ENCODE assay signal across 13 mouse cellular contexts in the genomic region with DNA sequence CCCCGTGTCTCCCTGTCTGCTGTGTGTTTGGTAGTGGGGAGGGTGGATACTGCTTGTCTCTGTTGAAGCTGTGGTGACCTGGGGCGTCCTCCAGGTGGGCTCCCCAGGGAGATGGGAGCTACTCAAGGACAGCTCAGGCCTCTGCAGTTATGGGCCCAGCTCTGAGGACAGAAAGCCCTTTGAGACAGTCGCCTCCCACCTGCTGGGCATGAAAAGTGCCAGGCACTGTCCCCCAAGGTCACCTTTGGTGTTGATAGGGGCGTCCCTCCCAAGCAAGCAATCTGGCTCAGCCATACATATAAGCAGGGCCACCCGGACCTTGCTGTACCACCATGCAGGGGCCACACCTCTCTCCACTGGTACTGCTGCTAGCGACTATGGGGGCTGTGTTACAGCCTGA. TPM values are rescaled to one million over a fixed set of nuclear protein-coding genes. Genes with fewer than 3 reads are reported as not detected.
DNase-seq lines count a peak whose midpoint lies in the region; ATAC-seq and TF ChIP-seq lines count a peak whose summit lies in the region.
"Had no signal": no experiment of that assay in that cellular context is flagged by ENCODE, and none has a peak within 500 bp of the region (broad histone marks: within the 10 kb centered on the region; RNA-seq: fewer than 3 reads in every experiment).

Gene Amh, plus strand, starts transcription at position 328 of the 400 bp plus-strand sequence.

- no peak for TF ChIP-seq CTCF in layer of hippocampus, adult 2 months (conservative IDR thresholded peaks at IDR 0.05)

- no peak within 1 kb of the TSS for H3K4me3 ChIP-seq in forebrain, embryonic 13.5 days
- H3K4me3 ChIP-seq in forebrain, embryonic 16.5 days (replicated peaks; ENCODE audit: low read length) = no peak within 1 kb of the TSS
- no peak within 1 kb of the TSS for H3K4me3 ChIP-seq in layer of hippocampus, adult 2 months
- no peak within 1 kb of the TSS for H3K4me3 ChIP-seq in embryonic facial prominence, embryonic 12.5 days
- H3K4me3 ChIP-seq in liver, embryonic 13.5 days (replicated peaks) = no peak within 1 kb of the TSS

- 0 out of 2 replicates have a peak within 1 kb of the TSS, but pooled peaks have one; percentile 1 for H3K9ac ChIP-seq in forebrain, embryonic 13.5 days
- no peak within 1 kb of the TSS for H3K9ac ChIP-seq in forebrain, embryonic 16.5 days (replicated peaks; ENCODE audit: low read depth, low read length)
- H3K9ac ChIP-seq in embryonic facial prominence, embryonic 12.5 days = no peak within 1 kb of the TSS
- no peak within 1 kb of the TSS for H3K9ac ChIP-seq in liver, embryonic 13.5 days

- 0 out of 2 replicates have a peak within 1 kb of the TSS, but pooled peaks have one; percentile 80 for H3K4me2 ChIP-seq in forebrain, embryonic 13.5 days
- no peak within 1 kb of the TSS for H3K4me2 ChIP-seq in forebrain, embryonic 16.5 days (ENCODE audit: low read length)
- H3K4me2 ChIP-seq in embryonic facial prominence, embryonic 12.5 days (replicated peaks) = peak within 1 kb of the TSS; percentile 97; the same call in 1 of the 2 replicates
- 0 out of 2 replicates have a peak within 1 kb of the TSS, but pooled peaks have one; percentile 82 for H3K4me2 ChIP-seq in liver, embryonic 13.5 days

- peaks cover 42% of the 10 kb centered on the region for H3K4me1 ChIP-seq in forebrain, embryonic 13.5 days
- H3K4me1 ChIP-seq in forebrain, embryonic 16.5 days (replicated peaks; ENCODE audit: control insufficient read depth, insufficient read depth, low read length) = peaks cover 32% of the 10 kb centered on the region
- H3K4me1 ChIP-seq in embryonic facial prominence, embryonic 12.5 days = peaks cover 38% of the 10 kb centered on the region
- H3K4me1 ChIP-seq in liver, embryonic 13.5 days (replicated peaks) = peaks cover 70% of the 10 kb centered on the region

- peaks cover 49% of the 10 kb centered on the region for H3K36me3 ChIP-seq in forebrain, embryonic 13.5 days (ENCODE audit: poor library complexity, severe bottlenecking)
- H3K36me3 ChIP-seq in forebrain, embryonic 16.5 days (ENCODE audit: control insufficient read depth, insufficient read depth) = peaks cover 21% of the 10 kb centered on the region
- H3K36me3 ChIP-seq in embryonic facial prominence, embryonic 12.5 days = peaks cover 50% of the 10 kb centered on the region
- H3K36me3 ChIP-seq in liver, embryonic 13.5 days = peaks cover 55% of the 10 kb centered on the region

- H3K27me3 ChIP-seq in forebrain, embryonic 13.5 days = peaks cover 39% of the 10 kb centered on the region
- H3K27me3 ChIP-seq in forebrain, embryonic 16.5 days (replicated peaks; ENCODE audit: control insufficient read depth, insufficient read depth, low read length) = peaks cover 17% of the 10 kb centered on the region
- peaks cover 36% of the 10 kb centered on the region for H3K27me3 ChIP-seq in embryonic facial prominence, embryonic 12.5 days
- H3K27me3 ChIP-seq in liver, embryonic 13.5 days = peaks cover 39% of the 10 kb centered on the region
- H3K27me3 ChIP-seq: Patski had no signal

- no peak for DNase-seq in layer of hippocampus, adult 2 months (ENCODE audit: low spot score in 2 of 2)
- no peak for DNase-seq in layer of hippocampus, adult 18-20 months (ENCODE audit: low spot score in 2 of 2)
- no peak for DNase-seq in liver, embryonic 13.5 days
- no peak for DNase-seq in yolk sac, embryonic 10.5 days (ENCODE audit: low spot score)
- DNase-seq in adrenal gland, postnatal 10 days = no peak
- DNase-seq: adrenal gland, postnatal 14 days; gastrocnemius, postnatal 10 days; kidney, postnatal 25 days; lung, adult 2 months had no signal

- WGBS in forebrain, embryonic 13.5 days = 66% methylated on average over 6 of the region's 6 CpGs
- 56% methylated on average over 6 of the region's 6 CpGs for WGBS in forebrain, embryonic 16.5 days
- 67% methylated on average over 6 of the region's 6 CpGs for WGBS in embryonic facial prominence, embryonic 12.5 days
- WGBS in liver, embryonic 13.5 days (ENCODE audit: insufficient replicate concordance) = 58% methylated on average over 6 of the region's 6 CpGs

- no peak within 1 kb of the TSS for H3K27ac ChIP-seq in forebrain, embryonic 13.5 days
- H3K27ac ChIP-seq in forebrain, embryonic 16.5 days (ENCODE audit: low read length) = no peak within 1 kb of the TSS
- peak within 1 kb of the TSS; percentile 95; the same call in 1 of the 2 replicates for H3K27ac ChIP-seq in layer of hippocampus, adult 2 months
- H3K27ac ChIP-seq in embryonic facial prominence, embryonic 12.5 days = no peak within 1 kb of the TSS
- H3K27ac ChIP-seq in liver, embryonic 13.5 days = peak within 1 kb of the TSS; percentile 10; the same call in 1 of the 2 replicates

- no peaks in the 10 kb centered on the region for H3K9me3 ChIP-seq in forebrain, embryonic 13.5 days (replicated peaks)
- H3K9me3 ChIP-seq in forebrain, embryonic 16.5 days (ENCODE audit: control insufficient read depth, low read length) = no peaks in the 10 kb centered on the region
- no peaks in the 10 kb centered on the region for H3K9me3 ChIP-seq in embryonic facial prominence, embryonic 12.5 days
- no peaks in the 10 kb centered on the region for H3K9me3 ChIP-seq in liver, embryonic 13.5 days (replicated peaks)

- ATAC-seq in forebrain, embryonic 13.5 days = no peak
- ATAC-seq in forebrain, embryonic 16.5 days = no peak
- ATAC-seq in embryonic facial prominence, embryonic 12.5 days (ENCODE audit: insufficient number of reproducible peaks, insufficient read depth, low FRiP score, low TSS enrichment) = no peak
- no peak for ATAC-seq in liver, embryonic 13.5 days (ENCODE audit: low read depth)
- ATAC-seq: Patski had no signal

RNA-seq across cellular contexts. Expression of gene Amh, which starts in this region (rescaled TPM):
- polyA plus RNA-seq in forebrain, embryonic 13.5 days (2015; fragmentation: Nextera tagmentation; extraction: Ambion mirVana) = 0.13 TPM in 1 of 2 replicates, not detected in the other
- polyA plus RNA-seq in forebrain, embryonic 16.5 days (2015; fragmentation: Nextera tagmentation; extraction: Ambion mirVana) = 0.15 TPM in 1 of 2 replicates, not detected in the other
- 1 to 10 TPM; 2.7 to 5.3 TPM for total RNA-seq in layer of hippocampus, adult 2 months (2021)
- total RNA-seq in layer of hippocampus, adult 18-20 months (2021) = 1 to 10 TPM; 3.3 to 3.6 TPM
- not detected in 2 replicates for polyA plus RNA-seq in embryonic facial prominence, embryonic 12.5 days (2016; fragmentation: Nextera tagmentation; extraction: Ambion mirVana)
- not detected in 2 replicates for polyA plus RNA-seq in liver, embryonic 13.5 days (2015; fragmentation: Nextera tagmentation; extraction: Ambion mirVana)
- under 1 TPM; 0.57 to 0.79 TPM for total RNA-seq in adrenal gland, postnatal 10 days (2021)

Comparison
In these comparisons a context has a peak if more than half of its experiments do, and no peak if none do; other contexts are left out.
1. H3K27ac ChIP-seq: peak in layer of hippocampus, adult 2 months (single experiment) and liver, embryonic 13.5 days (single experiment); none in forebrain, embryonic 13.5 days (single experiment), forebrain, embryonic 16.5 days (single experiment) and embryonic facial prominence, embryonic 12.5 days (single experiment).